Mouse (Mus musculus) heart, adult 2 months (tissue): ENCODE results near the gene Fstl3.

Experiments used
- CTCF ChIP-seq: fragments of 200-600 bp; IDR thresholded peaks from 2 replicates; pipeline ENCODE4 v1.8.1; 2022; ENCODE audit warnings: antibody characterized with exemption, mild to moderate bottlenecking, moderate library complexity
- POLR2A ChIP-seq: fragments of 200-500 bp; IDR thresholded peaks from 2 replicates; pipeline ENCODE4 v1.6.1; 2011; ENCODE audit warnings: mild to moderate bottlenecking, low read depth, low read length, control low read depth; ENCODE audit not compliant: insufficient read depth

DNA sequence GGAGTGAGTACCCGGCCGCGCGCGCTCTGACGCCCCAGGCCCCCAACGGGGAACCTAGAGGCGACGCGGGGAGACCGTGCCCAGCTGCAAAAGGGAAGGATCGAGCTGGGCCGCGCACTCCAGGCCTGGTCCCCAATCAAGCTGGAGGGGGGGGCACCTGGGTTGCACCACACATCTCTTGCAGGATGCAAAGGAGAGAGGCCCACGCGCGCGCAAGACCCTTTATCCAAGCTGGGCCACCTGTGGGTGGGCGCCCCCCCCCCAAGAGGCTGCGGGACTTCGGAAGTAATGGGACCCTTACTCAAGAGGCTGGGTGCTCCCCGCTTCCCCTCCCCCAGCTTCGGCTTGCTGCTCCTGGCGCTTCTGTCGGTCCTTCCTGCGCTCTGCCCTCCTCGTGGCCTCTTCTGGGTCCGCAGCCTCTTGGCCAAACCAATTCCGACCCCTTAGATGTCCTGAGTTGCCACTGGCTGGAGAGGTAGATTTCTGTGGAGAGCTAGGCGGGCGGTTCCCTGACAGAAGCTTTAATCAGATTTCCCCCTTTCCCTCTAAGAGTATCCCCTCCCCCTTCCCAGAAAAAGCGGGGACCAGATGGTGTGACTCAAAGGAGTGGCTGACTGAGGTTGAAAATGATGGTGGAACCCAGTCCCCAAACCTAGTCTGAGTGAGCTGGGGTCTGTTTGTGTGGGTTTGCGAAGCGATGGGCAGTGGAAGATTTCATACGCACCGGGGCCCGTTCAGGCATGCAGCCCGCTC is 16.8 kb downstream of the Fstl3 start:
- TF ChIP-seq CTCF (no peak), POLR2A (no peak)
